Mouse (Mus musculus): ENCODE measurements around the gene Ppfia4.

DNA sequence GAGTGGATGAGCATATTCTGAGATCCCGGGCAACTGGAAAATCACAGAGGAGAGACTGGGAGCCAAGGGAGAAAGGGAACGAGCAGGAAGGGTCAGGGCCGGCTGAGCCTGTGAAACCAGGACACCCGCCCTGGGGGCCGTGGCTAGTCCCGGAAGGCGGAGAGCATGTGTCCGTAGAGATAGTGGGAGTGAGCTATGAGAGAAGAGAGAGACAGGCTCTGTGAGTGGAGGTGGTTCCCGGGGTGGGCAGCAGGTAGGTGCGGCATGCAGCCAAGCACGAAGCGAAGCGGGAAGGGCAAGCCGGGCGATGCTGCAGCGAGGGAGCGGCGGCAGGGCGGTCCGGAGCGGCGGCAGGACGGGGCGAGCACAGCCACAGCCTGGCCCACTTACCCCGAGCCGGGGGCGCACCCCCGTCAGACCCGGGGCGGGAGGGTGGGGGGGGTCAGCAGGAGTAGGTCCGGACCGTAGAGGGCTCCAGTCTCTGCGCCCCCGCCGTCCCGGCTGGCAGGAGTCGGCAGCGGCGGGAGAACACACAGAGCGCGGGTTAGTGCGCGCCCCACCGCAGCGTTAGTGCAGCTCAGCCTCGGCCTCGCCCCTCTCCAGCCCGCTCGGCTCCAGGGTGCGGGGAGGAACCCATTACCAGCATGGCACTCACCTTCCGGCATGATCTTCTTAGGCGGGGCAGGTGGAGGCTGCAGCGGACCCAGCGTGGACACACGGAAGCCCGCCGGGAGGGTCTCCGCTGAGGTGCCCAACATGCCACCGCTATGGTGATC, 33.9 kb downstream of the Ppfia4 start:
- TF ChIP-seq CTCF (IDR thresholded peaks at IDR 0.05; ENCODE audit: low read depth, low read length) (no peak), POLR2A (IDR thresholded peaks at IDR 0.05; ENCODE audit: extremely low read depth, insufficient read depth, low read length) (no peak)

Data from liver, adult 2 months (tissue).